Mouse (Mus musculus) forebrain, embryonic 13.5 days (tissue): ENCODE measurements around the gene Col9a3. TPM values are rescaled to one million over a fixed set of nuclear protein-coding genes. Genes with fewer than 3 reads are reported as not detected.

Experiments
- polyA plus RNA-seq: library from polyadenylated mRNA; unstranded; fragments of >200 nt; fragmentation: Nextera tagmentation; extraction: Ambion mirVana; gene quantifications from 2 replicates; pipeline ENCODE4 v1.2.1, GENCODE M21; 2015

The Col9a3 gene
- polyA plus RNA-seq, 1 experiment from 2014 or later = 17.4 TPM

Other genes with a start within 250 kb of the Col9a3 start
- gene Slco4a1, start 141.5 kb upstream of the Col9a3 start, polyA plus RNA-seq = 1.1 and 2.1 TPM in 2 replicates
- gene Ntsr1, start 97.8 kb upstream of the Col9a3 start, polyA plus RNA-seq = 2.2 and 2.3 TPM in 2 replicates
- 50.7 and 53.6 TPM in 2 replicates for gene Mrgbp, start 16.5 kb upstream of the Col9a3 start, polyA plus RNA-seq
- gene Ogfr, start 8.5 kb upstream of the Col9a3 start, polyA plus RNA-seq = 79.8 and 85.4 TPM in 2 replicates
- 0.08 TPM in 1 of 2 replicates, not detected in the other for gene Tcfl5, start 44.9 kb downstream of the Col9a3 start, polyA plus RNA-seq
- gene Dido1, start 112.2 kb downstream of the Col9a3 start, polyA plus RNA-seq = 33.4 and 35.7 TPM in 2 replicates
- gene Gid8, start 112.3 kb downstream of the Col9a3 start, polyA plus RNA-seq = 55.3 and 56.3 TPM in 2 replicates
- 0.18 and 0.58 TPM in 2 replicates for gene Slc17a9, start 127.5 kb downstream of the Col9a3 start, polyA plus RNA-seq
- 0.40 and 1.2 TPM in 2 replicates for gene Bhlhe23, start 179.1 kb downstream of the Col9a3 start, polyA plus RNA-seq